Mouse (Mus musculus) T-cell, adult 66 days (primary cell): ENCODE measurements around the gene Gm10273. TPM values are rescaled to one million over a fixed set of nuclear protein-coding genes. Genes with fewer than 3 reads are reported as not detected.

ENCODE experiments used
- total RNA-seq, 2 experiments: library from RNA; stranded (reverse); gene quantifications; 3 replicates in 1 of 2; 4 replicates in 1 of 2; pipeline ENCODE4 v1.2.4; 2023

The Gm10273 gene
- 10 to 100 TPM in 1 of 2 experiments, under 1 TPM in 1; 0.58 to 31.1 TPM for total RNA-seq

DNA sequence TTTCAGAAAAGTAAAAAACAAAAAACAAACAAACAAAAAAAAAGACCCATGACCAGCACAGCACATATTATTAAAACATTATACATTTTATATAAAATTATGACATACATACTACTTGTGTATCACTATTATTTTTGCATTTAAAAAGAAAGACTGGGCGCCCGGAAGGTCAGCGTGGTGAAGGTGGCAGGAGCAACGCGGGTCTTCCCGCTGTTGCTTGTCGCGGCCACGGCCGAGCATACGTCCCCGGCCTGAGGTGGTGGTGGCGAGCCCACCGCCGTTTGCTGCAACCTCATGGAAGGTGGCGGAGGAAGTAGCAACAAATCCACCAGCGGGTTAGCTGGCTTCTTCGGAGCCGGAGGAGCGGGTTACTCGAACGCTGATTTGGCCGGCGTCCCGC, at the start of gene Gm10273:
TSS of gene Gm10273 (plus strand) at position 172 of the 400 bp plus-strand sequence.

DNA sequence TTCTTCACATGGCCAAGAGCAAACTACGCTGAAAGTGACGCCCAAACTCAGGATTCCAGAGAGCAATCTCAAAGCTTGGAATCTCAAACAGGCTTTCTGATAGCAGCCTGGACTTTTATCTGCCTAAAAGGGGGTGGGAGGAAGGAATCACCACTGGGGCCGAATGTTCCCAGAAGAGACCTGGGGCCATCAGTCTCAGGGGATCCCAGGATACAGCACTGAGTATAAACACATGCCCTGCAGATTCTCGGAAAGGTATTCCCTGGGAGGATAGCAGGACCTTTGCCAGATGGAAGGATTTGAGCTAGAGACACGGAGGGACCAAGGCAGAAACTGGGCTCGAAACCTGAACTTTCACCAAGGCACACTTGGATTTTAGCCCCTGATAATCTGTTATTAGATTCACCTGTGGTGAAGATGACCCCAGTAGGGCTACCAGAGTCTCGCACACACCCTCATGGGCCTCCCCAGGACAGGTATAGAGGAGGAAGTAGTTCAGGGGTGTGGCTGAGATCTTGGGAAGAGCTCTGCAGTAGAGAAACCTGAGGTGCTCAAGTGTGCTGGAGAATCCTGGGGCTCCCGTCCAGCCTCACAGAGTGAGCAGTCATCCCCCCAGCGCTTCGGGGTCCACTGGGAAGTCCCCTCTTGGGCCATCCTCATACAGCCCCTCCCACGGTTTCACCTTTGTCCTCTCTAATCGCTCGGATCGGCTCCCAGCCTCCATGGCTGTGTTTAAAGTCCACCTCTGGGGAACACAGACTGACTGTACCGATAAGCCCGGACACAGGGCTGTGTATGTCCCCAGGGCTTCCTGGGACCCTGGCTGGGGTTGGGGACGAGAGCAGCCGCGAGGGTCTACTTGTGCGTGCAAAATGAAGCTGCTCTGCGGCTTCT, 7.7 kb downstream of the Gm10273 start, which contains the start of gene Pla2g12b:
TSS of gene Pla2g12b (plus strand) at position 762 of the 894 bp plus-strand sequence.

GRCm38 (mm10) chr10:59441735-59442134, 46.3 kb downstream of the Gm10273 start, which contains the start of gene Oit3:
Gene Oit3 (minus strand): TSS chr10:59441778.

Other genes starting within 250 kb of the Gm10273 start
- gene Sept10, start 173.8 kb upstream of the Gm10273 start, total RNA-seq, result 1 to 10 TPM; 1.1 to 2.5 TPM
- gene Sowahc, start 173.7 kb upstream of the Gm10273 start, total RNA-seq, result 1 to 10 TPM; 1.8 to 2.0 TPM
- 10 to 100 TPM; 19.0 to 22.1 TPM for gene P4ha1, start 72.3 kb upstream of the Gm10273 start, total RNA-seq
- not detected for gene Pla2g12b, start 8.0 kb downstream of the Gm10273 start, total RNA-seq
- gene Oit3, start 46.1 kb downstream of the Gm10273 start, total RNA-seq, result not detected
- gene Gm10322, start 220.4 kb downstream of the Gm10273 start, total RNA-seq, result not detected
- 10 to 100 TPM; 21.6 to 24.3 TPM for gene Mcu, start 221.1 kb downstream of the Gm10273 start, total RNA-seq